Mouse (Mus musculus) embryonic facial prominence, embryonic 10.5 days (tissue): Measurements from ENCODE around the gene Ulk4. TPM values are rescaled to one million over a fixed set of nuclear protein-coding genes. Genes with fewer than 3 reads are reported as not detected.

ENCODE experiments used
- DNase-seq: peaks from one replicate; pipeline ENCODE4 v3.0.0-alpha.2; 2017; ENCODE audit warnings: low spot score
- H3K27ac ChIP-seq: fragments of 300-500 bp; sonication (generic); replicated peaks from 2 replicates; pipeline ENCODE4 v1.5.1; 2016; ENCODE audit warnings: mild to moderate bottlenecking
- H3K27me3 ChIP-seq: fragments of 300-500 bp; sonication (generic); replicated peaks from 2 replicates; pipeline ENCODE4 v1.6.1; 2016; ENCODE audit warnings: low read depth, mild to moderate bottlenecking; ENCODE audit not compliant: poor library complexity, severe bottlenecking
- H3K36me3 ChIP-seq: fragments of 300-500 bp; sonication (generic); replicated peaks from 2 replicates; pipeline ENCODE4 v1.6.1; 2016; ENCODE audit warnings: mild to moderate bottlenecking, moderate library complexity
- H3K4me1 ChIP-seq: fragments of 300-500 bp; sonication (generic); 2 replicates; pipeline ENCODE4 v1.6.1; 2016
- H3K4me3 ChIP-seq: fragments of 300-500 bp; sonication (generic); 2 replicates; pipeline ENCODE4 v1.5.1; 2016; ENCODE audit warnings: mild to moderate bottlenecking, moderate library complexity
- H3K9me3 ChIP-seq: fragments of 300-500 bp; sonication (generic); 2 replicates; pipeline ENCODE4 v1.6.1; 2016; ENCODE audit warnings: mild to moderate bottlenecking
- WGBS: fragments of 180-500 bp; shearing (Covaris S2); methylation state at CpG from one replicate; pipeline ENCODE4 v1.1.7; 2016; 5-methylcytosine and 5-hydroxymethylcytosine counted together
- polyA plus RNA-seq: library from polyadenylated mRNA; unstranded; fragments of >200 nt; fragmentation: Nextera tagmentation; extraction: Ambion mirVana; gene quantifications from 2 replicates; pipeline ENCODE4 v1.2.1, GENCODE M21; 2016

Ulk4 gene
- polyA plus RNA-seq, result 140 TPM in 2 replicates

GRCm38 (mm10) chr9:121277118-121278060, at the start of gene Ulk4:
Gene Ulk4, minus strand, starts transcription at chr9:121277197.
- H3K9me3 ChIP-seq, result peaks cover 9% of the 10 kb centered on the region
- no peaks in the 10 kb centered on the region for H3K27me3 ChIP-seq
- peaks cover 24% of the 10 kb centered on the region for H3K4me1 ChIP-seq
- peak within 1 kb of the TSS; percentile 69 for H3K4me3 ChIP-seq
- peak; percentile 95 for DNase-seq
- peaks cover 15% of the 10 kb centered on the region for H3K36me3 ChIP-seq
- under 1% methylated on average over 59 of the region's 59 CpGs for WGBS
- H3K27ac ChIP-seq, result peak within 1 kb of the TSS; percentile 90

DNA sequence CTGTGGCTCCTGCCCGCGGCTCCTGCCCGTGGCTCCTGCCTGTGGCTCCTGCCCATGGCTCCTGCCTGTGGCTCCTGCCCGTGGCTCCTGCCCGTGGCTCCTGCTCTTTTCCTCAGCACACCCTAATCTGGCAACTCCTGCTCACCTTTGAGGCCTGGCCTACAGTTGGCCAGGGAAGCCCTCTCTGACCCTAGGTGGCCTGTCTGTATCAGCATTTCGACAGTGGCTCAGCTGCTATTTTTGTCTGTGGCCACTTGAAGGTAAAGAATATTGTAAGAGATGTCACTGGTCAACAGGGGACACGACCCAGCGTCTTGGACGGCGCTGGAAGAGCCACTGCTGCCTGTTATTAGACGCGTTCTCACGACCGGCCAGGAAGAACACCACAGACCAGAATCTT, 45.0 kb upstream of the Ulk4 start:
- Histone ChIP-seq H3K4me1 (peaks cover 22% of the 10 kb centered on the region), H3K27ac (no peak overlapping the region), H3K36me3 (peaks cover 15% of the 10 kb centered on the region), H3K4me3 (no peak overlapping the region), H3K9me3 (peaks cover 3% of the 10 kb centered on the region; the same call in 1 of the 2 replicates), H3K27me3 (no peaks in the 10 kb centered on the region)
- 96% methylated on average over 14 of the region's 14 CpGs for WGBS
- DNase-seq, result no peak

DNA sequence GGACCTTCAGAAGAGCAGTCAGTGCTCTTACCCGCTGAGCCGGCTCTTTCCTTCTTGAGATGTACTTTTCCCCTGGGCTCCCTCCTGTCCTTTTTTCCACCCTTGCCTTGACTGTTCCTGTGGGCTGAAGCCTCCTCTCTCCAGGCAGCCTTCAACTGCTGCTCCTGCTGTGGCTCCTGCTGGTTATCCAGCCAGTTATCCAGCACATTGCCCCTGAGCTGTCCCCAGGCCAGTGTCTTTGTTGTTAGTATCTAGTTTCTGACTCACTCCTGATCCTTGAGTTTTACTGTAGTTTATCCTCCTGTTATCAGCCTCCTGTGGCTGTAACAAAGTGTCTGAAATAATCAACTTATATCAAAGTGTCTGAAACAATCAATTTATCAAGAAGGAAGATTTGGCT, 44.1 kb upstream of the Ulk4 start:
- no peak for DNase-seq
- H3K27me3 ChIP-seq, result no peaks in the 10 kb centered on the region
- no peak overlapping the region for H3K27ac ChIP-seq
- peaks cover 31% of the 10 kb centered on the region for H3K4me1 ChIP-seq
- peaks cover 15% of the 10 kb centered on the region for H3K36me3 ChIP-seq
- WGBS, result 87% methylated on average over 2 of the region's 2 CpGs
- H3K4me3 ChIP-seq, result no peak overlapping the region
- peaks cover 3% of the 10 kb centered on the region; the same call in 1 of the 2 replicates for H3K9me3 ChIP-seq

- Histone ChIP-seq H3K27me3 (0 out of 2 replicates have a peak, but pooled peaks cover 4% of the 10 kb centered on the region), H3K27ac (peak overlapping the region; percentile 59), H3K4me1 (peaks cover 38% of the 10 kb centered on the region), H3K4me3 (no peak overlapping the region), H3K36me3 (peaks cover 15% of the 10 kb centered on the region), H3K9me3 (peaks cover 3% of the 10 kb centered on the region; the same call in 1 of the 2 replicates)
- WGBS, result 71% methylated on average over 2 of the region's 2 CpGs
- no peak for DNase-seq
Measured at GRCm38 (mm10) chr9:121320433-121320832, 43.4 kb upstream of the Ulk4 start.

DNA sequence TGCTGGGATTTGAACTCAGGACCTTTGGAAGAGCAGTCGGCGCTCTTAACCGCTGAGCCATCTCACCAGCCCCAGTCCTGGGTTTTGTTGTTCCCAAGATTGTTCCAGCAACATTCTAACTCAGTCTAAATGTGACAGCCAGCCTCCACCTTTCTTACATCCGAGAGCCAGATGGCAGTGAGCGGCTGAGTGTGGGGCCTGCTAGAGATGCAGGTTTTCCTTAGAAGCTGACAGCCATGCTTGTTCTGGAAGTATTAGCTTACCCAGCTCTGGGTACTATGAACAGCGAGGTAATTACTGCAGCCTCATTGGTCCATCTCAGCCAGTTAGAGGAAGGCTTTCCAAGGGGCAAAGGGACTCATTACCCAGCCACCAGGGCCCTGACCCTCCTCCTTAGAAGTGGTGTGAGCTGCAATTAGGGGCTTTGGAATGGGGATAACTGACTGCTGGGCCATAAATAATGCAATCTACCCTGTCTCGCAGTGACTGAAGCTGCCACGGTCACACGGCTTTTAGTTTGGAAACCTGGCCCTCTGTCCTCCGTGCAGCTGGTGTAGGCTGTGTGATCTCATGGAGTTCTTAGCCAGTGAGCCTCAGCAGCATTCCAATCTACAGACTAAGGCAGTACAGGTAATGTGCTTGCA, 42.4 kb upstream of the Ulk4 start:
- Histone ChIP-seq H3K9me3 (peaks cover 3% of the 10 kb centered on the region; the same call in 1 of the 2 replicates), H3K27me3 (0 out of 2 replicates have a peak, but pooled peaks cover 5% of the 10 kb centered on the region), H3K27ac (peak overlapping the region; percentile 59), H3K4me3 (no peak overlapping the region), H3K36me3 (peaks cover 15% of the 10 kb centered on the region), H3K4me1 (peaks cover 48% of the 10 kb centered on the region)
- peak; percentile 69 for DNase-seq
- 61% methylated on average over 10 of the region's 10 CpGs for WGBS

- Histone ChIP-seq H3K27me3 (0 out of 2 replicates have a peak, but pooled peaks cover 5% of the 10 kb centered on the region), H3K4me3 (no peak overlapping the region), H3K9me3 (no peaks in the 10 kb centered on the region), H3K4me1 (peaks cover 74% of the 10 kb centered on the region), H3K36me3 (peaks cover 11% of the 10 kb centered on the region), H3K27ac (0 out of 2 replicates have a peak overlapping the region, but pooled peaks have one; percentile 44)
- WGBS, result 68% methylated on average over 12 of the region's 12 CpGs
- no peak for DNase-seq
Measured at GRCm38 (mm10) chr9:121316621-121317405, 39.8 kb upstream of the Ulk4 start.

DNA sequence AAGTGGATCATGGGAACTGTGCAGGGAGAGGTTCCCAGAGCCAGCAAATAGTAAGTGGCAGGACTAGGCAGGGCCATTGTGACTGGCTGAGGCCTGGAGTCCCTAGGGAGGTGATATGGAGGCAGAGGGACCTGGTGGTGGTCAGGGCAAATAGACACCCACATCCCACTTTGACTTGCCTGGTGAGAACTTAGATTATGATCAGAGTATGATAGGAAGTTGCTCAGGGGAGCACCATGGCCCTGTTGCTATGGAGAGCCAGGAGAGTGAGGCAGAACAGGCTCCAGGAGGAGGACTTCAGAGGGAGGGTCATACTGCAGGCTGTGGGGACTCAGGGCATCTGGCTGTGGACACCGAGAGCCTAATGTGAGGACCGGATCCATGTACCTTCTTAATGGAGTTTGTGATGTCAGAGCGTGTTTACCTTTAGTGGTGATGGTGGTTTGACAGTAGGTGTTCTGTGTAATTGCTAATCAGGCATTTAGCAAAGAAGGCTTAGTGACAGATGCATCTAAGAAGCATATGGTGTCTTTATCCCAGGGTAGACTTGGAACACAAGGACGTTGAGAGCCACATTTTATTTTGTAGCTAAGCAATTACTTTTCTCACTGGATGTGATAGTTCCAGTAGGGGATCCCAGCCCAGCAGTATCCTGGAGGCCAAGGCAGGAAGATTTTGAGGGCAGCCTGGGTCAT, 39.1 kb upstream of the Ulk4 start:
- Histone ChIP-seq H3K27me3 (0 out of 2 replicates have a peak, but pooled peaks cover 5% of the 10 kb centered on the region), H3K4me1 (peaks cover 76% of the 10 kb centered on the region), H3K36me3 (peaks cover 9% of the 10 kb centered on the region), H3K9me3 (no peaks in the 10 kb centered on the region), H3K4me3 (no peak overlapping the region), H3K27ac (peak overlapping the region; percentile 44)
- DNase-seq, result no peak
- WGBS, result 75% methylated on average over 4 of the region's 4 CpGs

DNA sequence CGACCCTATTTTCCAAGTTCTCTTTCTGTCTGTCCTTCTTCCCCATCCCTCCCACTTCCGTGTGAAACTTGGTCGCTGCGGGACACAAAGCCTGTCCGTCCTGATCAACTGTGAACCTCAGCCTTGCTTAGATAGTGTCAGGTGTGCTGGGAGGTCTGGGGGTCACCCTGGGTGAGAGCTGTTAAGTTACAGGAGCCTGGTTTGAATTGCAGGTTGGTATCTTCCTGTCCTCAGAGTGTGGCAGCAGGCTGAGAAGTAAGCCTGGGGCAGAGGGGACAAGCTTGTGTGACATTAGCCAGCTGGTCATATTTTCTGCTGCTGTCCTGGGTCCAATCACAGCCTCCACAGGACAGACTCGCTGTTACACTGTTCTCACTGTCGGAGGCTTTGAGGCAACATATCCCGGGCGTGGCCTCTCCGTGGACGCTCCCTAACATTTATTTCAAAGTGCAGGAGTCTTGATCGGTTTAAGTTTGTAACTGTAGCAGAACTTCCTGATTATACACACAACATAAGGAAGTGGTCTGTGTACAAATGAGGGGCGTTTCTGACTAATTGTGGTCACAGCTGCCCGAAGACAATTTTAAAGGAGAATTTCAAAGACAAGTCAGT, 37.6 kb upstream of the Ulk4 start:
- peaks cover 66% of the 10 kb centered on the region for H3K4me1 ChIP-seq
- H3K4me3 ChIP-seq, result peak overlapping the region; percentile 47
- no peaks in the 10 kb centered on the region for H3K9me3 ChIP-seq
- 25% methylated on average over 14 of the region's 14 CpGs for WGBS
- 0 out of 2 replicates have a peak, but pooled peaks cover 5% of the 10 kb centered on the region for H3K27me3 ChIP-seq
- no peak for DNase-seq
- H3K36me3 ChIP-seq, result peaks cover 9% of the 10 kb centered on the region
- peak overlapping the region; percentile 77 for H3K27ac ChIP-seq

- peak overlapping the region; percentile 47 for H3K4me3 ChIP-seq
- peaks cover 69% of the 10 kb centered on the region for H3K4me1 ChIP-seq
- H3K36me3 ChIP-seq, result peaks cover 9% of the 10 kb centered on the region
- peak overlapping the region; percentile 77 for H3K27ac ChIP-seq
- no peaks in the 10 kb centered on the region for H3K9me3 ChIP-seq
- under 1% methylated on average over 21 of the region's 21 CpGs for WGBS
- DNase-seq, result peak; percentile 85
- 0 out of 2 replicates have a peak, but pooled peaks cover 5% of the 10 kb centered on the region for H3K27me3 ChIP-seq
Measured at GRCm38 (mm10) chr9:121313656-121314374, 36.8 kb upstream of the Ulk4 start.

DNA sequence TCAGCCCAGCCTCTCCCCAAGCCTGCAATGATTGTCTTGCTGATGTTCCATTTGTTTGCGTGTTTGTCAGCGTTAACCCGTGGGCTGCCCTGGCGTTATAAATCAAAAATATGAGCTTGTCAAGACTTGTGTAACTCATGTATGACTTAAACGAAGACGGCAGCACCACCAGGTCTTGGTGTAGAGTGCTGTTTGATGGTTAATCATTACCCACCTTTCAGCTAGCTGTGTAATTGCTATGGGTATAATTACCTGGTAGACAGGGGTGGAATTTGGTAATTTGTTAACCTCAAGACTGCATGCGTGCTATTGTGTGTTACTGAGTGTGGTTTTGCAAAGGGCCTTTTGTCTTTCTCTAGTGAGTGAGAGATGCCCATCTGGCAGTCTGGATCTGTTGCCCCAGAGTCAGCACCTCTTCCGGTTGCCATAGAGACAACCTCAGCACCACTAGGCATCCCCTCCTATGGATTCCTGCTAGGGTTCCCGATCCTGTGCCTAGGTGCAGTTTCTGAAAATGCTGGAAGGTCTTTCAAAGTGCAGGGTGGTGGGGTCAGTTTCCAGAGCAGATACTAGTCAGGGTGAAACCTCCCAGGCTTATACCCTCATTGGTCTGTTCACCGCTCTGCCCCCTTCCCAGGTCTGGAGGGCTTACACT, 35.4 kb upstream of the Ulk4 start:
- Histone ChIP-seq H3K27me3 (0 out of 2 replicates have a peak, but pooled peaks cover 5% of the 10 kb centered on the region), H3K36me3 (no peaks in the 10 kb centered on the region), H3K4me3 (0 out of 2 replicates have a peak overlapping the region, but pooled peaks have one; percentile 47), H3K9me3 (no peaks in the 10 kb centered on the region), H3K27ac (peak overlapping the region; percentile 77), H3K4me1 (peaks cover 65% of the 10 kb centered on the region)
- no peak for DNase-seq
- 64% methylated on average over 10 of the region's 10 CpGs for WGBS
